Mouse (Mus musculus): ENCODE measurements around the gene Prkab1.

Gene Prkab1

DNA sequence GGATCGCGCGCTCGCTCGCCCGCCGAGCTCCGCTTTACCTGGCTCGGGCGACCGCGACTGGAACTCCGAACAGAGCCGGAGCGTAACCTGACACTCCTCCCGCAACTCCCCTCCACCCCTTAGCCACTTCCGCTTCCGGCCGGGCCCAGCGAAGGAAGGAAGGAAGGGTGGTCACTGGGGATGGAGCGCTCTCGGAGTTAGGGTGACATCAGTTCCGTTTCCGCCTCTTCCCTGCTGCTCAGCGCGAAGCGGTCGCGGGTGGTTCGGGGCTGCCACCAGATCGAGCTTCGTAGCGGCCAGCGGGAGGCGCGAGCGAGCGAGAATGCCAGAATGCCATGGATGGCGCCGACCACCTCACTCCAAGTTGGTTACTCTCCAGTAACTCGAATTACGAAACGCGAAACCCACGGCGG is at the start of gene Prkab1:
Prkab1 (minus strand) TSS at position 182 of the 413 bp plus-strand sequence.
- DNase-seq (ENCODE audit: low read depth, low spot score): peak; percentile 96

DNA sequence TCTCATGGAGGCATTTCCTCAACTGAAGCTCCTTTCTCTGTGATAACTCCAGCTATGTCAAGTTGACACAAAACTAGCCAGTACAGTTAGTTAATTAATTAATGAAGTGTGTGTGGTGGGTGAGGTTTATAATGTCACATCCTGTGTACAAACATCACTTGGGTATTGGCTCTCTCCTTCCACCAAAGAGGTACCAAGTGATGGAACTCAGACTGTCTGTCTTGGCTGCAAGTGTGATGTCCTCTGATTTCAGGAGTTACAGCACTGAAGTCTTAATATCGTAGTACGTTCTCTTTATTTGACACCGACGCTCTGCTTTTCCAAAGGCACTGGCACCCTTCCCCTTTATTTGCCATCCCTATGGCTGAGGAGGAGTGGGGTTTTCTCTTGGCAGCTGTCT is 45.3 kb upstream of the Prkab1 start:
- no peak for DNase-seq (ENCODE audit: low read depth, low spot score)

DNA sequence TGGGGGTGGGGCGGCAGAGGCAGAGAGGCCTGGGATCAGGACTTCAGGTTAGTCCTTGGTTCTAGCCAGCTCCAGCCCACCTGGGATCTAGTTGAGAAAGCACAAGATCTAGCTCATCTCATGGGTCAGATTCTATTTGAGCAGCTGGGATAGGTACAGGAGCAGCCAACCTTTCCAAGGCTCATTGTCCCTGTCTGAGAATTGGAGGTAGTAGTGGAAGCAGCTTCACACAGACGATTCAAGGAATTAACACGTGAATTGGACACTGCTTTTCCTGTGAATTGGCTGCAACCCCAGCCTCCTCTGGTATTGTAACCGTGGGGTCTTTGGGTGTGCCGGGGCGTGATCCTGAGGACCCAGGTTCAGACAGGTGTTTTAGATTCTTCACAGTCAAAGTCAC is 28.5 kb upstream of the Prkab1 start:
- DNase-seq (ENCODE audit: low read depth, low spot score): no peak

DNA sequence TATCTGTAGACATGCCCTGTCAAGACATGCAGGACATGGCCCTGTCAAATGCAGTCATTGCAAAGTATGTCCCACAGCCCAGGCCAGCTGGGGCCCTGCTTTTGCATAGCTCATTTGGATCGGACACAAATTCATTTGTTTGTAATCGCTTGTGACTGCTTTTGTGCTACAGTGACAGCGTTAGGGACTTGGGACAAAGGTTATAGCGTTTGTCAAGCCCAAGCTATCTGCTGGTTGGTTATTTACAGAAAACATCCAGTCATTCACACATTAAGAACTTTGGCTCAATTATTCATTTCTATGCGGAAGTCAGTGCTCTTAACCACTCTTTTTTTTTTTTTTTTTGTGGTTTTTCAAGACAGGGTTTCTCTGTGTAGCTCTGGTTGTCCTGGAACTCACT is 27.9 kb upstream of the Prkab1 start:
- no peak for DNase-seq (ENCODE audit: low read depth, low spot score)

DNA sequence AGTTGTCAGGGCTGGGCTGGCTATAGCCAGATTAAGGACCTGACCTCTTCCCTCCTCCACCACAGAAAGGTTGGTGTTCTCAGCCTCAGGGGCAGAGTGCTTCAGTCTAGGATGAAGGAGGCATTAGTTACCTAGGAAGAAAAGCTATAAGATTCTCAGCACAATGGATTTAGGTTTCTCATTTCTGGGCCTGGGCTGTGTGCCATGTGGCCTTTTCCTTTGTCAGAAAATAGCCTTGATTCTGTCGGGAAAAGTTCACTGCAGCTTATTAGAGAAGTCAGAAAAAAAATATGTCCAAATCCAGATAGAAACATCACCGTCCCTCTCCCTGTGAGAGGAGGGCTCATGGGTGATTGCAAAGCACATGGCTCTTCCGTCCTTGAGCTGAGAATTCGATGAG is 25.5 kb upstream of the Prkab1 start:
- DNase-seq (ENCODE audit: low read depth, low spot score): no peak

DNA sequence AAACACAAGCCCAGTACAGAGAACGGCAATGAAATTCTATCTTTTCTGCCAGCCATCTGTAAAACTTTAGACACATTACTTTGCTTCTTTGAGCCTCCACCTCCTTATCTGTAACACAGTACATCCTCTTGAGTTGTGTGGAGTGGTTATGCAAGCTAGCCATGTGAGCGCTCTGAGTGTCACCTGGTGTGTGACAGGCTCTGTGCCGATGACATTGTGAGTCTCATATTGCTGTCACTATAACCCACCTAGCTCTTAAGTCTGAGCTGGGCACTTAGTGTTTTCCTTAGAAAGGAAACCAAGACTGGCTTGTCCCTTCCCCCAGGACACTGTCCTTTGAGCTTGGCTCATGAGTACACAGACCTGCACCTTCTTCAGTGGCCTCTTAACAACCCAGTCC is 24.0 kb upstream of the Prkab1 start:
- no peak for DNase-seq (ENCODE audit: low read depth, low spot score)

DNA sequence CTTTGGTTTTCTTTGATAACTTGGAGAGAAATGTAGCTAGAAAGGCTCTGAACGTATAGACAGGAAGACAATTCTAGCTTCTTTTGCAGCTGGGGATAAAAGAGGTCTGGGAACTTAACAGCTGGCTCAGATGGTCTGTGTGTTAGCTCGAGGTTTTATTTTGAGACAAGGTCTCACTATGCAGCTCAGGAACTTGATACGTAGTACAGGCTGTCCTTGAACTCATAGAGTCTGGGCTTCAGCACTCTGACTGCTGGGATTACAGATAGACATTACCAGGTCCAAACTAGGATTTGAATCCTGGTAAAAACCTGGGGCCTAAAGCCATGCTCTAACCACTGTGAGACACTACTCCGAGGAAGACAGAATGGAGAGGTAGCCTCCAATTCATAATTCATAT is 21.9 kb upstream of the Prkab1 start:
- no peak for DNase-seq (ENCODE audit: low read depth, low spot score)

DNA sequence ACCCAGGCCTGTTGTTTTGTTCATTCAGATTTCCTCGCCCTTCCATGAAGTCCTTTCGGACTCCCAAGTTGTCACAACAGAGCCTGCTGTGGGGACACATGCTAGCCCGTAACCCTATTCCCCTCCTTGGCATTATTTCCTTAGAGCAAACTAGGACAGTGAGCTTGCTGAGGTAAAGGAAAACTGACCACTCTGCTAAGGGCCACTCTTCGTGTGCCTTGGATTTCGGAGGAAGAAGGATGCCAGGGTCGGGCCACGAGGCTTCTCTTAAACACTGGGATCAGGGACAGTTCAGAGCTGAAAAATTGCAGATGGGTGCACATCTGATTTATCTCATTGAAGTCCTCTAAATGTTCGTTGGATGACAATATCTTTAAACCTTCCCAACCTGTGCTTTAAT is 21.3 kb upstream of the Prkab1 start:
- DNase-seq (ENCODE audit: low read depth, low spot score): no peak

DNA sequence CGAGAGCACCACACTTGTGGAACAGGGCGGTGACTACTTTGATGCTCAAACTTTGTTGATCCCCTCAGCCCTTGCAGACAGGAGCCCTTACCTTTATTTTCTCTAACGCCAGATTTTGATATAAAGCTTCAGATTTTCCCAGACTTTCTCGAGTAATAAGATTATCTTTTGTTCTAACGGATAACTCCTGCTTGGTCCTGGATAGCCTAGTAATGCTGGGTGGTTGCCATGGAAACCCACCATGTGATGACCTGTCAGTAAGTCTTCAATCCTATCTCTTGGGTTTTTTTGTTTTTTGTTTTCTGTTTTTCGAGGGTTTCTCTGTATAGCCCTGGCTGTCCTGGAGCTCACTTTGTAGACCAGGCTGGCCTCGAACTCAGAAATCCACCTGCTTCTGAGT is 17.9 kb upstream of the Prkab1 start:
- DNase-seq (ENCODE audit: low read depth, low spot score): no peak

DNA sequence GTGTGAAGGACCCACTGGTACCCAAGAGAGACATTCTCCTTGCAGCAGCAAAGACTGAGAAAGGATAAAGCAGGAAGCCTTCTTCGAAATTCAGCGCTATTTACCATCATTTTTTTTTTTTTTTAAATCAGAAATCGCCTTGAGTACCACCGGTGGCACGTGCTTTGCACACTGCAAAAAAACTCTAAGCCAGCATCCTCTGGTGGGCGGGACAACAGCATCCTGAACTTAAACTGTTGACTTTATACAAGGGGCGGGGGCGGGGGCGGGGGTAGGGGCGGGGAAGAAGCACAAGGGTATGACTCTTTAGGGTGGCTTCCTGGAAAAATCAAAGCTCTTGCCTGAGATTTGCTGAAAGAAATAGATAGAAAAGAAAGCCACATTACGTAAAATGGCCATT is 15.4 kb upstream of the Prkab1 start:
- no peak for DNase-seq (ENCODE audit: low read depth, low spot score)

DNA sequence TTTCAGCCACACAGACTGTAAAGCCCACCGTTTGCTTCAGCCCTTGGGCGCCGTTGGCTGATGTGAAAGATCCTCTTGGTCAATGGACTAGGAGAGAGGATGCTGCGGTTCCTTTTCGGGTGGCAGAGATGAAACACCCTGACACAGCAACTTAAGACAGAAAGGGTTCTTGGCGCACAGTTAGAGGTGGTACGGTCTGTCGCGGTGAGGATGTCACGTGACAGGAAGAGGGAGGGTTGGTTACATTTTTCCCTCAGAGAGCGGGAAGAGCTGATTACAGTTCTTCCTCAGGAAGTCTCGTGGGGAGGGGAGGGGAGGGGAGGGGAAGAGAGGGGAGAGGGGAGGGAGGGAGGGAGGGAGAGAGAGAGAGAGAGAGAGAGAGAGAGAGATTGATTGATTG is 13.4 kb upstream of the Prkab1 start:
- DNase-seq (ENCODE audit: low read depth, low spot score): no peak

DNA sequence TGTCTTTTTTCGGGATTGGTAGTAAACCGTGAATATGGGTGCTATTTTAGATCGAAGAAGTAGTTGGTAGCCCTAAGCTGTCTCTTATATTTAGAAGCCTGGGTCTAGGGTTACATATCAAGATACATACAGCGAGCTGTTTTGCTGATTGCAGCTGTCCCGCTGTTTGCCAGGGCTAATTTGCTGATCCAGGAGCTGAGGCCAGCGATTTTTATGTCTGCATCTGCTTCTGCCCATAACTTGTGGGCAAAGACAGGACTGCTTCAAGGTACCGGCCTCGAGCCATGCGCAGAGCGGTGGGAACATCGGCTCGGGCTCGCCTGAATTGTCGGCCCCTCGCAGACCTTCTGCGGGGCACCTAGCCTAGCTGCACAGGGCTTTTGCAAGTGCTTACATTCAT is 12.2 kb upstream of the Prkab1 start:
- DNase-seq (ENCODE audit: low read depth, low spot score): no peak

DNA sequence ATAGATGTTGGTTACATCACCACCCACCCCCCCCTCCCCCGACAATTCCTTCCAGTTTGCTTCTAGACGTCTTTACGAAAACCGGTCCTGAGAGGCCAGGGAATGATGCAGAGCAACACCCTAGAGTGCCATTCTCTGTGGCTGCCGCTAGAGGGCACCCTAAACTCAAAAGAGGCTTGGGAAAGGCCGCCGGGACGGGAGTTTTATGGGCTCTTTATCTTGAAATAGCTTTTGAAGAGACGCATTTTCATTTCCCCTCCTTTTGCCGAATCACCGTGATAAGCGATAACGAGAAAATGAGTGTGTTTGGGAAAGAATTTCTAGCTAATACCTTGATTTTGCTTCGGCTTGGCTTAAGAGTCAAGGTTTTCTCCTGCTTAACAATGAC is 6.9 kb upstream of the Prkab1 start:
- peak; percentile 70 for DNase-seq (ENCODE audit: low read depth, low spot score)

DNA sequence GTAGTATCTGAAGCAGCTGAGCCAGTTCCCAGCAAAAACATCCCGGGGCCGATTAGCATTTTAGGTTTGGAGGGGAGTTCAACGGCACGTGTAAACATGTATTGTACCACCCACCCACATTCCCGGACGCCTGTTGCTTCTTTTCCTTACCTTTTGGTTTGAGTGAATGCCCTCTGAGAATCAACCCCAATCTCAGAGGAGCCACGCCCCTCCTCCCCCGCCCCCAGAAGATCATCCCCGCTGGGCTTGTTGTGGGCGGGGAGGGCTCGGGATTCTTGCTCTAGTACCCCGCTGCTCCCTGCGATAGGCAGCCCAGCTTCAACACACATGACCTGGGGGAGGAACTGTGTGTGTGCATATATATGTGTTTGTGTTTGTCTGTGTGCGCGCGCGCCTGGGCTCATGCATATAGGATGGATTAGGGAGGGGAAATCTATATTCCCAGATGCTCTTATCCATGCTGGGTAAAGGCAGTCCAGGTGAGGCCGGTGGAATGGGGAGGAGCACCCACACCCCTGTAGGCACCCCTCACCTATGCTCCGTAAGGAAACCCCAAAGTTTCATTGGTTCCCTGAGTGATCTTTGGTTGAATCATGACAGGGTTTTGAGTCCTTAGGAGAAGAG is 6.4 kb upstream of the Prkab1 start:
- DNase-seq (ENCODE audit: low read depth, low spot score): no peak

DNA sequence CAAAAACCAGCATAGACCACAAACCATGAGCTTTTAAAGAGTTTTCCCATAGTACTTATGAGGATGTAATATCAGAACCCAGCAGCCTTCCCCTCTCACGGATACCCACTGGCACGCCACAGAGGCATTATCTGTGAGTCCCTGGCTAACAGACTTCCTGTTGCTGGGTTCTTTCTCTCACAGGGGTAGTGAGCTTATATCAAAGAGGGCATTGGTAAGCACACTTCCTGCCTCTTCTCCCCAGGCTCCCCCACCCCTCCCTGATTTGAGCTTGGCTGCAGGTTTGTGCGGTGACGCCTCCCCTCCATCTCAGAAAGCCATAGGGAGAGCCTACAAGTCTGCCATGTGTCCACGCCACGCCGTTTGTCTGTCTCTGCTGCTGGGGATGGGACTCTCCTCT is 4.8 kb upstream of the Prkab1 start:
- no peak for DNase-seq (ENCODE audit: low read depth, low spot score)

DNA sequence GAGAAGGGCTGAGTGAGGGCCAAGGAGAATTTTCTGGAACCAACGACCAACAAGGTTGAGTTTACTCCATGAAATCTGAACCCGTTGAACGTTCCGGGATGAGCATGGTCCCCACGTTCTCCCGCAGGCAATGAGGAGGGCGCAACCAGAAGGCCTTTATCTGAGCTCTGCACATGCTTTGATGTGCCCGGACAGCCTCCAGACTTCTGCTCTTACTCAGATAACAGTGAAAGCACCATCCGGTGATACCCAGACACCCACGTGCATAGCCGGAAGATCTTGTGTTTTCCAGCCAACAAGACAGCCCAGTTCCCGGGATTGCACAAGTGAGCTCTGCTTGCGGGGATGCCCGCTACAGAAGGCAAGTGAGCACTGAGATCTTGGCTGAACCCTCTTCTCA is 2.3 kb upstream of the Prkab1 start:
- no peak for DNase-seq (ENCODE audit: low read depth, low spot score)

DNA sequence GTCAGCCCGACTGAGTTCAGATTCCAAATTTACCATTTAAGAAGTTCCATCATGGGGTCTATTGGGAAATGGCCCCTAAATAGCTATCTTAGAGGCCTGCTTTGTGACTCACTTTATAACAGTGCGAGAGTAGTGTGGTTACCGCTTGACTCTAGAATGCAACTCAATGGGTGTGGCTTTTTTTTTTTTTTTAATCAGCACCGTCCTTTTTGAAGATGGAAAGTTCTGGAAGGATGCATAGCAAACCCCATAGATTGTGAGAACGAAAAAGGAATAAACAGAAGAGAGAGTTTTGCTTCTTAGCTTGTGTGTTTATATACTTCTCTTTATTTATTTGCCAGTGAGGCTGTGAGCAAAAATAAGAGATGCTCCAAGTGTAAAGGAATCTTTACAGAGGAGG is 1.8 kb upstream of the Prkab1 start:
- no peak for DNase-seq (ENCODE audit: low read depth, low spot score)

DNA sequence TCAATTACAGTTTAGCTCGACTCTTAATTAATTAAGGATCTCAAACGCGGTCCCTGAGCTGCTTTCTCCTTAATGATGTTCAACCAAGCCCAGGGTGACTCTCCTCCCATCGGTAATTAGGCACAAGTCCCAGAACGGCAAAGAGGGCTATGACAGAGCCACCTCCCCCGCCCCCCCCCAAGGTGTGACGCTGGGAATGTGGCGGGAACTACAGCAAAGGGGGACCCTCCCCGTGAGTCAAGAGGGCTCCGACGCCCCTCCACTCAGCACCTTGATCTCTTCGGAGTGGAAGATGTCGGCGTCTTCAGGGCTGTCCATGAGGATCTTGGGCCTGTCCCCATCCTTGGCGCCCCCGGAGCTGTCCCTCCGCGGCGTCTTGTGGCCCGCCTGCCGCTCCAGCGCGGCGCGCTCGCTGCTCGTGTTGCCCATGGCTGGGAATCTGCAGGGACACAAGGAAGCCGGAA is 455 bp downstream of the Prkab1 start:
- no peak for DNase-seq (ENCODE audit: low read depth, low spot score)

DNA sequence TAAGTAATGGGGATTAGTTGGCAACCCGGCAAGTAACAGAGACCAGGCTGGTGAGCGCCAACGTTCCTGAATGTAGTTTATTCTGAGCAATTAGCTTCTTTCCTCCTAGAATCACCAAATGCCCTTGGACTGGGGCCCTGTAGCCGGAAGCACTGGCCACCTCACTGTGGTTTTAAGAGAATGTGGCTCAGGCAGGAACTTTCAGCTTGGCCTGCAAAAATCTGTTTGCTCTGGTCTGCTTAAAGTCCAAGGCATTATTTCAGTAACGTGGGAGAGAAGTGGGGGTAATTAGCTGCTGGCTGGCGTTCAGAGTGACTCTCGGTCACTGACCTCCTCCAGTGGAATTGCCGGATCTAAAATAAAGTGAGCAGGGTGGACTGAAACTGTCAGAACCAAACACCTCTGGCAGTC is 1.1 kb downstream of the Prkab1 start:
- peak; percentile 18 for DNase-seq (ENCODE audit: low read depth, low spot score)

DNA sequence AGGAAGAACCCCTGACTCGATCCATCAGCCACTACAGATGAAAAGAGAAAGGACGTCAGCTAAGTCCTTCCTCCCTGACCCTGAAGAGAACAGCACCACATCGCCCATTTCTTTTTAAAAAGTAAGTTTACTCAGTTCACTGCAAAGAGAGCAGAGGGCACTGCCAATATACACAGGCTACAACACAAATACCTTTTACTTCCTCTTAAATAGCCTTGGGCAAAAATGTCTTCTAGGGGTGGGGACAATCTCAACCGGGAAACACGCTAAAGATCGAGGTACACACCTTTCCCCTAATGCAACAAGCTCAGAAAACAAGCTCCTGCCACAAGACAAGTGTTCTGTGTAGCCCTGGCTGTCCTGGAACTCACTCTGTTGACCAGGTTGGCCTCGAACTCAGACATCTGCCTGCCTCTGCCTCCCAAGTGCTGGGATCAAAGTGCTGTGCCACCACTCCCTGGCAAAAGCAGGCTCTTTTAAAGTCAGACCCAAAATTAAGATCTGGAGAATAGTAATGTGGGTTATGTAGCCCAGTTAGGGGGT is 1.6 kb downstream of the Prkab1 start:
- no peak for DNase-seq (ENCODE audit: low read depth, low spot score)

DNA sequence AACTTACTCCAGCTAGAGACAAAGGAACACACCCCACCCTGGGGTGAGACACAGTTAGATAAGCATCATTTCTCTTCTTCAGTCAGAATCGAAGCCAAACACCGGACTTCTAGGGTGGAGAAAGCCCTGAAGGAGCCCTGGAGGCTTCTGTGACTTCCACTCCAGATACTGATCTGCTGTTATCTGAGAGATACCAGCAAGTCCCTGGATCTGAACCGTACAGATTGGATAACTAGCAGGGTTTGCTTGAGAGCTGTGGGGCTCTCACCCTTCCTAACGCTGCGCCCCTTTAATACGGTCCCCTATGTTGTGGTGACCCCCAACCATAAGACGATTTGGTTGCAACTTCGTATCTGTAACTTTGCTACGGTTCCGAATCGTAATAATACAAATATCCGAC is 2.2 kb downstream of the Prkab1 start:
- no peak for DNase-seq (ENCODE audit: low read depth, low spot score)

DNA sequence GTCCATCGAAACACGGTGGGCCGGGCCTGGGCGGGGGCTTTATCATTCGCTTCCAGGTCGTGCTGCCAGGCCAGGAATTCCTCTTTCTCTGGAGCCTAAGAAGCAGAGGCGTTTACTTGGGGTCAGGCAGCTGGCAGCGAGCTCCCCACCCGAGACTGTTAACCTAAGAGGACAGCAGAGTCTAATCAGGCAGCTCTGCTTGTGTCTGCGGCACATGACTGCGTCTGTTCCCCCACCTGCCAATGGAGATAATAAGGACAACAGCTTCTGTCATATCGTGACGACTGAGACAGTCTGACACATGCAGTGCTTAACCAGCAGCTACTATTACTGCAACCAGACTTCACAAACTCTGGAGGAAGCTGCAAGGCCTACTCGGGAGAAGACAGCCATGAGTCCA is 2.8 kb downstream of the Prkab1 start:
- no peak for DNase-seq (ENCODE audit: low read depth, low spot score)

DNA sequence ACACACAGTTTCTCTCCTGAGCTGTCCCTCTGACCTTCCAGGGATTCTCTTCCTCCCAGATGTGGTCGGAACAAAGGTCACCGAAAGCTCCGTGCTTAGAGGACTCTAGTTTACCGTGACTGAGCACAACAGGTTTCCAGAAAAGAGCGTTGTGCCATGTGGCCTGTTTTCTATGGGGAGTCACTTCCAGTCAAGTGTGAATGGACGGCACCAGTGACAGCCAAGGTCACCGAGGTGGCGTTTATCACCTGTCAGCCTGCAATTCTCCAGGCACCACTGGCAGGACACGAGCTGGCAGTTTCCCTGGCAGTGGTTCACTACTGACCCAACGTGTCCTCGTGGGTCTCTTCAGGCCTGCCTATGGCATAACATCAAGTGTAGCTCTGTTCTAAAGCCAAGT is 4.9 kb downstream of the Prkab1 start:
- DNase-seq (ENCODE audit: low read depth, low spot score): no peak

DNA sequence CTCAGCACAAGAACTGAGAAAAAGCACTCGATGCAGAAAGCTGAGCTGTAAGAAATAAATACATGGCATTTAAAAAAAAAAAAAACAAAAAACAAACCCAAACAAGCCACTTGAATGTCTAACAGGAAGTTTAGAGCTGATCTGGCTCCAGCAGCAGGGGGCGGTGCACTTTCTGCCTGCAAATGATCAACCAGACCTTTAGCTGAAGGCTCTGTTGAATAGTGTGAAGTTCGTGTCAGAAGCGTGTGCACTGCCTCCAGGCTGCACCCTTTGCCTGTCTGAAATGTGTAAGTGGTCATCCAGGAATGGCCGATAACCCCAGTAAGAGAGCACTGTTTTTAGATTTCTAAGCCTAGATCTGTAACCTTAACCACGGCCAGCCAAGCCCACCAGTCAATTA is 5.5 kb downstream of the Prkab1 start:
- DNase-seq (ENCODE audit: low read depth, low spot score): no peak

Measured in A20 (cell line).